Mouse (Mus musculus) myocyte (in vitro differentiated cells): ENCODE results near the gene Gm3238.

ENCODE experiments used
- CEBPB ChIP-seq: IDR thresholded peaks from 2 replicates; pipeline ENCODE4 v1.6.1; 2011; ENCODE audit warnings: mild to moderate bottlenecking, moderate library complexity; ENCODE audit not compliant: poor library complexity, insufficient read depth, severe bottlenecking
- E2F4 ChIP-seq: IDR thresholded peaks from one replicate; pipeline ENCODE4 v1.6.1; 2011; ENCODE audit warnings: mild to moderate bottlenecking, control low read depth, moderate library complexity; ENCODE audit not compliant: insufficient read depth
- MAX ChIP-seq: IDR thresholded peaks from one replicate; pipeline ENCODE4 v1.6.1; 2011; ENCODE audit warnings: low read depth, mild to moderate bottlenecking, control low read depth
- POLR2A ChIP-seq: IDR thresholded peaks from one replicate; pipeline ENCODE4 v1.6.1; 2011; ENCODE audit warnings: low read depth, mild to moderate bottlenecking, control low read depth, moderate library complexity; ENCODE audit not compliant: insufficient read length
- POLR2AphosphoS2 ChIP-seq: IDR thresholded peaks from one replicate; pipeline ENCODE4 v1.6.1; 2011; ENCODE audit warnings: low read depth, control low read depth; ENCODE audit not compliant: insufficient read length
- SRF ChIP-seq: IDR thresholded peaks from one replicate; pipeline ENCODE4 v1.6.1; 2011; ENCODE audit warnings: low read depth; ENCODE audit not compliant: control insufficient read depth, insufficient read length
- TCF12 ChIP-seq: IDR thresholded peaks from one replicate; pipeline ENCODE4 v1.6.1; 2011; ENCODE audit warnings: mild to moderate bottlenecking, control low read depth; ENCODE audit not compliant: poor library complexity, insufficient read depth, severe bottlenecking
- USF1 ChIP-seq: IDR thresholded peaks from one replicate; pipeline ENCODE4 v1.6.1; 2011; ENCODE audit warnings: low read depth, mild to moderate bottlenecking, control low read depth, moderate library complexity

DNA sequence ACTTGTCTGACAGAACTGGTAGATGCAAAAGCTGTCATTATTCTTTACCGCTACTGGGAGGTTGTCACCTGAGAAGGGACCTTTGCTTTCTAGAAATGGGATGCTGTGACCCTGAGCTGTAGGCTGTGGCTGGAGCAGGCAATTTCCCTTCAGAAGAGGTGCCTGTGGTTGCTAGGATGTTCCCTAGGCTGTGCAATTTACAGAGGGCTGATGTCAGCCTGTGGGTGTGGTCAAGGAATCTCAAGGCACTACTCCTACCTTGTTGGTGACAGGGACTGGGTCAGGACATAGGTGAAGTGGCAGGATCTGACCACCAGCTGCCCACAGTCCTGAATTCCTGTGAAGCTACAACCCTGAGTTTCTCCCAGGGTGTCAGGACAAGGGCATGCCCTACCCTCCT, 1.4 kb downstream of the Gm3238 start:
- no peak for TF ChIP-seq POLR2A
- no peak for TF ChIP-seq MAX
- TF ChIP-seq POLR2AphosphoS2 = no peak
- TF ChIP-seq CEBPB = no peak
- no peak for TF ChIP-seq SRF
- TF ChIP-seq USF1 = no peak
- TF ChIP-seq TCF12 = no peak
- TF ChIP-seq E2F4 = no peak
